8 mouse cellular contexts compared by ENCODE assay signal in the genomic region with DNA sequence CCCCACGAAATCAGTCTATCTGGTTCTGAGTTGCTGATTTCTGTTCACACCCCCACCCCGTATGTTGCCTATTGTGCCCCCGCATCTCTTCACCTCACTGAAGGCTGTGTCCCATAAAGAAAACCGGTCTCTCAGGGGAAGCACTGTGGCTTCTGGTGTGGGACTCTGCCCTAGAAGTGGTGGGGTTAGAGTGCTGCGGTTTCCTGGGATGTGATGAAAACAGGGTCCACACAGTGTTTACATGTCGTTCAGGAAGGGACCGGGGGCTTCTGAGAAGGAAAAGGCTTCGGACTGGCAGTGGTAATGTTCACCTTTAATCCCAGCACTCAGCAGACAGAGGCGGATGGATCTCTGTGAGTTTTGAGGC.
DNase-seq lines count a peak whose midpoint lies in the region; ATAC-seq lines count a peak whose summit lies in the region.
"Had no signal": no experiment of that assay in that cellular context is flagged by ENCODE, and none has a peak within 500 bp of the region (broad histone marks: within the 10 kb centered on the region; RNA-seq: fewer than 3 reads in every experiment).

No protein-coding gene starts in this region.

- no peaks in the 10 kb centered on the region for H3K36me3 ChIP-seq in liver, embryonic 11.5 days (ENCODE audit: control insufficient read depth, insufficient read depth, low read length)
- H3K36me3 ChIP-seq in liver, embryonic 12.5 days = no peaks in the 10 kb centered on the region
- no peaks in the 10 kb centered on the region for H3K36me3 ChIP-seq in forebrain, embryonic 10.5 days (replicated peaks)
- no peaks in the 10 kb centered on the region for H3K36me3 ChIP-seq in hindbrain, embryonic 13.5 days
- no peaks in the 10 kb centered on the region for H3K36me3 ChIP-seq in midbrain, embryonic 16.5 days (ENCODE audit: control insufficient read depth, insufficient read depth, low read length)

- 41% methylated on average over 9 of the region's 9 CpGs for WGBS in liver, embryonic 11.5 days
- 31% methylated on average over 9 of the region's 9 CpGs for WGBS in liver, embryonic 12.5 days (ENCODE audit: insufficient replicate concordance)
- 72% methylated on average over 9 of the region's 9 CpGs for WGBS in forebrain, embryonic 10.5 days
- WGBS in hindbrain, embryonic 13.5 days = 50% methylated on average over 9 of the region's 9 CpGs
- WGBS in midbrain, embryonic 16.5 days = 38% methylated on average over 9 of the region's 9 CpGs

- H3K27ac ChIP-seq in liver, embryonic 11.5 days (ENCODE audit: low read depth, low read length) = no peak overlapping the region
- H3K27ac ChIP-seq in liver, embryonic 12.5 days = no peak overlapping the region
- peak overlapping the region; percentile 75 for H3K27ac ChIP-seq in forebrain, embryonic 10.5 days
- H3K27ac ChIP-seq in hindbrain, embryonic 13.5 days = peak overlapping the region; percentile 88
- peak overlapping the region; percentile 72 for H3K27ac ChIP-seq in midbrain, embryonic 16.5 days (ENCODE audit: low read length)

- no peaks in the 10 kb centered on the region for H3K27me3 ChIP-seq in liver, embryonic 11.5 days (replicated peaks; ENCODE audit: control insufficient read depth, insufficient read depth, low read length)
- no peaks in the 10 kb centered on the region for H3K27me3 ChIP-seq in liver, embryonic 12.5 days (replicated peaks)
- H3K27me3 ChIP-seq in forebrain, embryonic 10.5 days (ENCODE audit: poor library complexity, severe bottlenecking) = no peaks in the 10 kb centered on the region; the same call in 1 of the 2 replicates
- no peaks in the 10 kb centered on the region for H3K27me3 ChIP-seq in hindbrain, embryonic 13.5 days
- H3K27me3 ChIP-seq in midbrain, embryonic 16.5 days (ENCODE audit: control insufficient read depth, insufficient read depth, low read depth, low read length) = no peaks in the 10 kb centered on the region

- no peak overlapping the region for H3K4me3 ChIP-seq in liver, embryonic 11.5 days (ENCODE audit: low read depth, low read length)
- H3K4me3 ChIP-seq in liver, embryonic 12.5 days = no peak overlapping the region
- H3K4me3 ChIP-seq in forebrain, embryonic 10.5 days = no peak overlapping the region
- H3K4me3 ChIP-seq in hindbrain, embryonic 13.5 days = no peak overlapping the region
- H3K4me3 ChIP-seq in midbrain, embryonic 16.5 days (ENCODE audit: low read depth, low read length) = no peak overlapping the region

- H3K9ac ChIP-seq in liver, embryonic 11.5 days (ENCODE audit: low read depth, low read length) = no peak overlapping the region
- H3K9ac ChIP-seq in liver, embryonic 12.5 days = no peak overlapping the region
- H3K9ac ChIP-seq in hindbrain, embryonic 13.5 days = peak overlapping the region; percentile 26; the same call in 1 of the 2 replicates
- H3K9ac ChIP-seq in midbrain, embryonic 16.5 days (ENCODE audit: low read depth, low read length) = no peak overlapping the region; the same call in 1 of the 2 replicates

- H3K9me3 ChIP-seq in liver, embryonic 11.5 days (ENCODE audit: control insufficient read depth, low read length) = no peaks in the 10 kb centered on the region
- H3K9me3 ChIP-seq in liver, embryonic 12.5 days (replicated peaks) = no peaks in the 10 kb centered on the region
- no peaks in the 10 kb centered on the region for H3K9me3 ChIP-seq in forebrain, embryonic 10.5 days
- H3K9me3 ChIP-seq in hindbrain, embryonic 13.5 days = no peaks in the 10 kb centered on the region
- H3K9me3 ChIP-seq in midbrain, embryonic 16.5 days (replicated peaks; ENCODE audit: control insufficient read depth, low read length, poor library complexity, severe bottlenecking) = no peaks in the 10 kb centered on the region

- H3K4me1 ChIP-seq in liver, embryonic 11.5 days (replicated peaks; ENCODE audit: control insufficient read depth, insufficient read depth, low read length) = peaks cover 5% of the 10 kb centered on the region; the same call in 1 of the 2 replicates
- H3K4me1 ChIP-seq in liver, embryonic 12.5 days = 0 out of 2 replicates have a peak, but pooled peaks cover 7% of the 10 kb centered on the region
- peaks cover 21% of the 10 kb centered on the region for H3K4me1 ChIP-seq in forebrain, embryonic 10.5 days
- H3K4me1 ChIP-seq in hindbrain, embryonic 13.5 days (replicated peaks) = peaks cover 10% of the 10 kb centered on the region
- peaks cover 9% of the 10 kb centered on the region; the same call in 1 of the 2 replicates for H3K4me1 ChIP-seq in midbrain, embryonic 16.5 days (ENCODE audit: control insufficient read depth, insufficient read depth, low read length)

- no peak for DNase-seq in liver, embryonic 11.5 days (ENCODE audit: low spot score)
- no peak for DNase-seq in forebrain, embryonic 10.5 days (ENCODE audit: extremely low spot score, low spot score)
- no peak for DNase-seq in thymus, postnatal 14 days
- DNase-seq: cerebellum, adult 18-20 months had no signal

- peak overlapping the region; percentile 8; the same call in 1 of the 2 replicates for H3K4me2 ChIP-seq in liver, embryonic 11.5 days
- H3K4me2 ChIP-seq in liver, embryonic 12.5 days = no peak overlapping the region; the same call in 1 of the 2 replicates
- peak overlapping the region; percentile 26 for H3K4me2 ChIP-seq in hindbrain, embryonic 13.5 days
- peak overlapping the region; percentile 35; the same call in 1 of the 2 replicates for H3K4me2 ChIP-seq in midbrain, embryonic 16.5 days (ENCODE audit: low read length)

- no peak for ATAC-seq in liver, embryonic 11.5 days (replicated peaks; ENCODE audit: low FRiP score)
- no peak for ATAC-seq in liver, embryonic 12.5 days
- ATAC-seq in hindbrain, embryonic 13.5 days (ENCODE audit: low FRiP score) = peak; percentile 44; the same call in 1 of the 2 replicates
- peak; percentile 69 for ATAC-seq in midbrain, embryonic 16.5 days
- ATAC-seq in erythroid progenitor cell, adult 5-6 weeks (replicated peaks; ENCODE audit: low FRiP score, poor library complexity, severe bottlenecking) = no peak

Comparison
In these comparisons a context has a peak if more than half of its experiments do, and no peak if none do; other contexts are left out.
1. ATAC-seq: peak in hindbrain, embryonic 13.5 days (single experiment) and midbrain, embryonic 16.5 days (single experiment); none in liver, embryonic 11.5 days (single experiment), liver, embryonic 12.5 days (single experiment) and erythroid progenitor cell, adult 5-6 weeks (single experiment).
2. H3K27ac ChIP-seq: peak in forebrain, embryonic 10.5 days (single experiment), hindbrain, embryonic 13.5 days (single experiment) and midbrain, embryonic 16.5 days (single experiment); none in liver, embryonic 11.5 days (single experiment) and liver, embryonic 12.5 days (single experiment).